Mouse (Mus musculus) erythroblast, embryonic 14.5 days (primary cell): ENCODE measurements around the gene Ahsa1.

ENCODE experiments used
- GATA1 ChIP-seq: IDR thresholded peaks from 2 replicates; pipeline ENCODE4 v1.6.1; 2012; ENCODE audit warnings: low read length, inconsistent platforms, mixed read lengths
- TAL1 ChIP-seq: IDR thresholded peaks from 3 replicates; pipeline ENCODE4 v1.6.1; 2012; ENCODE audit warnings: low read length, inconsistent platforms, mixed read lengths

GRCm38 (mm10) chr12:87282743-87283142 lies 16.5 kb downstream of the Ahsa1 start:
- TF ChIP-seq TAL1 (no peak), GATA1 (no peak)
